Mouse (Mus musculus): Measurements from ENCODE around the gene Ppl. TPM values are rescaled to one million over a fixed set of nuclear protein-coding genes. Genes with fewer than 3 reads are reported as not detected.

Gene Ppl
- polyA plus RNA-seq, 1 experiment from 2014 or later, result 0.18 TPM

- H3K9me3 ChIP-seq, result no peaks in the 10 kb centered on the region
- no peaks in the 10 kb centered on the region for H3K27me3 ChIP-seq
- no peak overlapping the region for H3K9ac ChIP-seq
- H3K4me2 ChIP-seq, result no peak overlapping the region
- H3K4me3 ChIP-seq, result no peak overlapping the region
- no peak for ATAC-seq (ENCODE audit: low read depth)
- H3K27ac ChIP-seq (replicated peaks), result no peak overlapping the region
- peaks cover 88% of the 10 kb centered on the region for H3K36me3 ChIP-seq
- no peaks in the 10 kb centered on the region for H3K4me1 ChIP-seq (replicated peaks)
- WGBS, result 92% methylated on average over 3 of the region's 3 CpGs
These were observed 61.9 kb downstream of the Ppl start for GRCm38 (mm10) chr16:5070321-5070720.

- no peak for ATAC-seq (ENCODE audit: low read depth)
- Histone ChIP-seq H3K9me3 (no peaks in the 10 kb centered on the region), H3K4me2 (no peak overlapping the region), H3K4me1 (replicated peaks) (0 out of 2 replicates have a peak, but pooled peaks cover 4% of the 10 kb centered on the region), H3K9ac (no peak overlapping the region), H3K36me3 (peaks cover 79% of the 10 kb centered on the region), H3K27me3 (no peaks in the 10 kb centered on the region), H3K27ac (replicated peaks) (no peak overlapping the region), H3K4me3 (no peak overlapping the region)
- 96% methylated on average over 4 of the region's 4 CpGs for WGBS
These were observed 68.7 kb downstream of the Ppl start for GRCm38 (mm10) chr16:5063472-5063871.

GRCm38 (mm10) chr16:5058114-5058513 is 74.1 kb downstream of the Ppl start:
- ATAC-seq (ENCODE audit: low read depth), result no peak
- Histone ChIP-seq H3K27ac (replicated peaks) (no peak overlapping the region), H3K9me3 (no peaks in the 10 kb centered on the region), H3K4me2 (no peak overlapping the region), H3K4me1 (replicated peaks) (0 out of 2 replicates have a peak, but pooled peaks cover 4% of the 10 kb centered on the region), H3K9ac (no peak overlapping the region), H3K36me3 (peaks cover 68% of the 10 kb centered on the region), H3K27me3 (no peaks in the 10 kb centered on the region), H3K4me3 (no peak overlapping the region)
- WGBS, result 87% methylated on average over 1 of the region's 1 CpGs

DNA sequence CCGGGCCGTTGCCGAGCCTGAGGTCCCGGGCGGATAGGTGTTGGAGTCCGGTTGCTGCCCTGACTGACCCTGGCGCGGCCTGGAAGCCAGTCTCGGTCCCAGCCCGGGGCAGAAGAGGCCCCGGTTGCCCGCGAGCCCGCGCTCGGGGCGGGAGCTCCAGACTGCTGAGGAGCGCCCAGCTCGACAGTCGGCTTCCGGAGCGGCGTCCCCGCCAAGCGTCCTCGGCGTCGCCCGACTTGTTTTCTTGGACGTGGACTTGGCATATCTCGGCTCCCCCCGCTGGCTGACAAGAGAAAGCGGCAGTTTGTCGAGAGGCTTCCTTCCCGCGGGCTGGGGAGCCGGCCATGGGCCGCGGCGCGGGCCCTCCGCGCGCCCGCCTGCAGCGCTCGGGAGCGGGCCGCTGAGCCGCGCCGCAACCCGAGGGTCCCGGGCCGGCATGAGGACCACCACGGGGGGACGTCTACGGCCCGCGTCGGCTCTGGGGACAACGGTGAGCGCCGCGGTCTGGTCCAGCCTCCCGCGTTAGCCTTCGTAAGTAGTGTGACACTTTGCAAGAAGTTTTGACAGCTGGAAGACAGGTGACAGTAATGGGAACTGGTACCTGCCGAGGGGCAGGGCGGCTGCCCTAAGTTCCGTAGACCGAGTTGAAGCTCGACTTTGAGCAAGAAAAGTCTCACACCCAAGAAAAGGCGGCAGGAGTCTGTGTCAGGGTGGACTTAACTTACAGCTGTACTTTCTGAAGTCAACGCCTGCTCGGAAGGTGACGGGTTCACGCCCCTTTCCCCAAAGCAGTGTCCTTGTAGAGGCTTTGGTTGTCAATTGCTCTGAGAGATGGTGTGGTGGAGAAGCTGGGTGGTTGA is 81.7 kb downstream of the Ppl start:
- Histone ChIP-seq H3K4me3 (peak overlapping the region; percentile 99), H3K36me3 (peaks cover 36% of the 10 kb centered on the region), H3K9ac (peak overlapping the region; percentile 88), H3K9me3 (no peaks in the 10 kb centered on the region), H3K4me2 (peak overlapping the region; percentile 93), H3K27ac (replicated peaks) (peak overlapping the region; percentile 97), H3K27me3 (no peaks in the 10 kb centered on the region), H3K4me1 (replicated peaks) (peaks cover 43% of the 10 kb centered on the region)
- ATAC-seq (ENCODE audit: low read depth), result peak; percentile 81
- WGBS, result under 1% methylated on average over 78 of the region's 78 CpGs

DNA sequence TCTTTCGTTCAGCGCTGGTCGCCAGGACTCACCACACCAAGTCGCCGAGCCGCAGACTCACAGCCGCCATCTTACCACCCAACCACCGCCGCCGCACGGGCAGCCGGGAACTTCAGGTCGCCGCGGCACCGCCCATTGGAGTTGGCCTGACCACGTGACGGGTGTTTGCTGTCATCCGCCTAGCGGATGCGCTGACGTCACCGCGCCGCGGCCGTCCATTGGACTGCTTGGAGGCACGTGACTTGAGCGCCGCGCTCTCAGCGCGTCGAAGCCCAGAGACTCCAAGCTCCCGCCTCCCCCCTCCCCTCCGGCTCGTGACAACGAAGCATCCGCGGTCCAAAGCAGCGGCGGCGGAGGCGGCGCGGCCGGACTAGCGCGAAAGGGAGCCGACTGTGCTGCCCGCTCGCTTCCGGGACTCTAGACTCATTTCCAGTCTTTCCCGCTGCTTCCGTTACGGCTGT is 82.4 kb downstream of the Ppl start, which contains the start of the genes Glyr1 and Ubn1:
Gene Glyr1 (minus strand): TSS at position 90 of the 461 bp plus-strand sequence.
Gene Ubn1 (plus strand): TSS at position 284 of the 461 bp plus-strand sequence.
- Histone ChIP-seq H3K27me3 (no peaks in the 10 kb centered on the region), H3K9me3 (no peaks in the 10 kb centered on the region), H3K36me3 (peaks cover 37% of the 10 kb centered on the region), H3K4me1 (replicated peaks) (peaks cover 43% of the 10 kb centered on the region), H3K4me2 (peak within 1 kb of the TSS; percentile 98), H3K4me3 (peak within 1 kb of the TSS; percentile 99), H3K27ac (replicated peaks) (peak within 1 kb of the TSS; percentile 97), H3K9ac (peak within 1 kb of the TSS; percentile 95)
- peak; percentile 100 for ATAC-seq (ENCODE audit: low read depth)
- under 1% methylated on average over 54 of the region's 56 CpGs for WGBS

DNA sequence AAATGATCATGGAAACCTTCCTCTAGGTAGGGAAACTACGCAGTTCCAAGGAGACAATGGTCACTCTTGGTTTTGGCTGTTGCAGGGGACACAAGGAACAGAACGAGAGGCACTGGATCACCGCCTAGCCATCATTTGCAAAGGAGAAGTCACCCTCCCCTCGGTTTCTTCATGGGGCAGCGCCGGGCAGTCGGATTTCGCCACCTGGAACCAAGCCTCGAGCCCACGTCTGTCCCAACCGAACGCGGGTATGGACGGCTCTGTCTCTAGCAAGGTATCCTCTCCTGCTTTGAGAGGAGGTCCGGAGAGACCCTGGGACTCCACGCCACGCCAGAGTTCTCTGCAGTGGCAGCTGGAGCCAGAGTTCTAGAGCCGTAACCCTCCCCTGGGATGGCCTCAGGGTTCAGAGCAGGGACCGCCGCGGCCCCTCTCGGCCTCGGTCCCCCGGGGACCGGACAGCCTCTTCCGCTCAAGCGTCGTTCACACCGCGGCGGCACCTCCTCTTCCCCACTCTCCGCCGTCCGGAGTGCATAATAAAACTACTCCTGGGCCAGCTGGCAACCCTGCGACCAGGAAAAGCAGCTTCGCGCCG is 82.9 kb downstream of the Ppl start:
- H3K27me3 ChIP-seq, result no peaks in the 10 kb centered on the region

GRCm38 (mm10) chr16:5045322-5045721 is 86.9 kb downstream of the Ppl start:
- ATAC-seq (ENCODE audit: low read depth), result no peak
- Histone ChIP-seq H3K4me3 (no peak overlapping the region), H3K4me2 (no peak overlapping the region), H3K9ac (no peak overlapping the region), H3K9me3 (no peaks in the 10 kb centered on the region), H3K36me3 (peaks cover 70% of the 10 kb centered on the region), H3K4me1 (replicated peaks) (peaks cover 21% of the 10 kb centered on the region), H3K27ac (replicated peaks) (no peak overlapping the region), H3K27me3 (no peaks in the 10 kb centered on the region)
- WGBS, result 93% methylated on average over 3 of the region's 3 CpGs

More for the DNA sequence above, 82.9 kb downstream of the Ppl start:
- peak overlapping the region; percentile 92 for H3K27ac ChIP-seq (replicated peaks)
- peak overlapping the region; percentile 98 for H3K4me2 ChIP-seq
- H3K4me3 ChIP-seq, result peak overlapping the region; percentile 99
- peaks cover 41% of the 10 kb centered on the region for H3K36me3 ChIP-seq
- H3K9ac ChIP-seq, result peak overlapping the region; percentile 95
- ATAC-seq (ENCODE audit: low read depth), result peak; percentile 73
- H3K9me3 ChIP-seq, result no peaks in the 10 kb centered on the region
- peaks cover 43% of the 10 kb centered on the region for H3K4me1 ChIP-seq (replicated peaks)
- WGBS, result under 1% methylated on average over 38 of the region's 38 CpGs

GRCm38 (mm10) chr16:5036649-5037234 is 95.5 kb downstream of the Ppl start:
- Histone ChIP-seq H3K9ac (no peak overlapping the region), H3K4me1 (replicated peaks) (no peaks in the 10 kb centered on the region), H3K4me3 (no peak overlapping the region), H3K4me2 (no peak overlapping the region), H3K27ac (replicated peaks) (no peak overlapping the region), H3K27me3 (no peaks in the 10 kb centered on the region), H3K9me3 (no peaks in the 10 kb centered on the region), H3K36me3 (peaks cover 97% of the 10 kb centered on the region)
- 74% methylated on average over 5 of the region's 5 CpGs for WGBS
- no peak for ATAC-seq (ENCODE audit: low read depth)

Other genes with a start within 250 kb of the Ppl start
- 105 and 110 TPM in 2 replicates for gene Mgrn1, start 246.2 kb downstream of the Ppl start, polyA plus RNA-seq (2015; fragmentation: Nextera tagmentation; extraction: Ambion mirVana)
- gene Nudt16l1, start 193.7 kb downstream of the Ppl start, polyA plus RNA-seq (2015; fragmentation: Nextera tagmentation; extraction: Ambion mirVana), result 134 and 143 TPM in 2 replicates
- gene Anks3, start 168.2 kb downstream of the Ppl start, polyA plus RNA-seq (2015; fragmentation: Nextera tagmentation; extraction: Ambion mirVana), result 64.0 and 67.0 TPM in 2 replicates
- gene Sept12, start 134.6 kb downstream of the Ppl start, polyA plus RNA-seq (2015; fragmentation: Nextera tagmentation; extraction: Ambion mirVana), result not detected in 2 replicates
- 2.5 TPM in 1 of 2 replicates, not detected in the other for gene Smim22, start 125.1 kb downstream of the Ppl start, polyA plus RNA-seq (2015; fragmentation: Nextera tagmentation; extraction: Ambion mirVana)
- gene Rogdi, start 118.9 kb downstream of the Ppl start, polyA plus RNA-seq (2015; fragmentation: Nextera tagmentation; extraction: Ambion mirVana), result 157 and 171 TPM in 2 replicates
- gene Glyr1, start 82.6 kb downstream of the Ppl start, polyA plus RNA-seq (2015; fragmentation: Nextera tagmentation; extraction: Ambion mirVana), result 193 and 194 TPM in 2 replicates
- gene Ubn1, start 82.4 kb downstream of the Ppl start, polyA plus RNA-seq (2015; fragmentation: Nextera tagmentation; extraction: Ambion mirVana), result 16.0 and 16.6 TPM in 2 replicates
- gene Sec14l5, start 14.7 kb upstream of the Ppl start, polyA plus RNA-seq (2015; fragmentation: Nextera tagmentation; extraction: Ambion mirVana), result 0.54 and 0.63 TPM in 2 replicates
- gene Nagpa, start 71.6 kb upstream of the Ppl start, polyA plus RNA-seq (2015; fragmentation: Nextera tagmentation; extraction: Ambion mirVana), result 11.0 and 11.9 TPM in 2 replicates
- gene AU021092, start 89.9 kb upstream of the Ppl start, polyA plus RNA-seq (2015; fragmentation: Nextera tagmentation; extraction: Ambion mirVana), result 9.9 and 10.9 TPM in 2 replicates
- 35.2 and 36.6 TPM in 2 replicates for gene Alg1, start 101.2 kb upstream of the Ppl start, polyA plus RNA-seq (2015; fragmentation: Nextera tagmentation; extraction: Ambion mirVana)
- 5.5 and 8.8 TPM in 2 replicates for gene Eef2kmt, start 123.6 kb upstream of the Ppl start, polyA plus RNA-seq (2015; fragmentation: Nextera tagmentation; extraction: Ambion mirVana)

Data from neural tube, embryonic 13.5 days (tissue).